Mouse (Mus musculus) lung, embryonic 16.5 days (tissue): ENCODE data around the gene Mak. TPM values are rescaled to one million over a fixed set of nuclear protein-coding genes. Genes with fewer than 3 reads are reported as not detected.

Source experiments
- polyA plus RNA-seq: library from polyadenylated mRNA; unstranded; fragments of >200 nt; fragmentation: Nextera tagmentation; extraction: Ambion mirVana; gene quantifications from 2 replicates; pipeline ENCODE4 v1.2.1, GENCODE M21; 2015

Gene Mak
- polyA plus RNA-seq, 1 experiment from 2014 or later, result 2.5 TPM

Other genes with a start within 250 kb of the Mak start
- 4.3 and 4.5 TPM in 2 replicates for gene Gcnt2, start 220.0 kb downstream of the Mak start, polyA plus RNA-seq
- gene Pak1ip1, start 78.7 kb downstream of the Mak start, polyA plus RNA-seq, result 60.6 and 62.2 TPM in 2 replicates
- 204 and 223 TPM in 2 replicates for gene Tmem14c, start 63.4 kb downstream of the Mak start, polyA plus RNA-seq
- not detected in 2 replicates for gene Gcm2, start 31.3 kb upstream of the Mak start, polyA plus RNA-seq
- not detected in 2 replicates for gene Sycp2l, start 34.6 kb upstream of the Mak start, polyA plus RNA-seq
- gene Elovl2, start 140.7 kb upstream of the Mak start, polyA plus RNA-seq, result 3.5 and 3.6 TPM in 2 replicates
- 12.4 and 13.2 TPM in 2 replicates for gene Smim13, start 170.1 kb upstream of the Mak start, polyA plus RNA-seq
- not detected in 2 replicates for gene Gm17364, start 194.3 kb upstream of the Mak start, polyA plus RNA-seq